Mouse (Mus musculus): ENCODE results near the gene Smad1.

Smad1 gene

DNA sequence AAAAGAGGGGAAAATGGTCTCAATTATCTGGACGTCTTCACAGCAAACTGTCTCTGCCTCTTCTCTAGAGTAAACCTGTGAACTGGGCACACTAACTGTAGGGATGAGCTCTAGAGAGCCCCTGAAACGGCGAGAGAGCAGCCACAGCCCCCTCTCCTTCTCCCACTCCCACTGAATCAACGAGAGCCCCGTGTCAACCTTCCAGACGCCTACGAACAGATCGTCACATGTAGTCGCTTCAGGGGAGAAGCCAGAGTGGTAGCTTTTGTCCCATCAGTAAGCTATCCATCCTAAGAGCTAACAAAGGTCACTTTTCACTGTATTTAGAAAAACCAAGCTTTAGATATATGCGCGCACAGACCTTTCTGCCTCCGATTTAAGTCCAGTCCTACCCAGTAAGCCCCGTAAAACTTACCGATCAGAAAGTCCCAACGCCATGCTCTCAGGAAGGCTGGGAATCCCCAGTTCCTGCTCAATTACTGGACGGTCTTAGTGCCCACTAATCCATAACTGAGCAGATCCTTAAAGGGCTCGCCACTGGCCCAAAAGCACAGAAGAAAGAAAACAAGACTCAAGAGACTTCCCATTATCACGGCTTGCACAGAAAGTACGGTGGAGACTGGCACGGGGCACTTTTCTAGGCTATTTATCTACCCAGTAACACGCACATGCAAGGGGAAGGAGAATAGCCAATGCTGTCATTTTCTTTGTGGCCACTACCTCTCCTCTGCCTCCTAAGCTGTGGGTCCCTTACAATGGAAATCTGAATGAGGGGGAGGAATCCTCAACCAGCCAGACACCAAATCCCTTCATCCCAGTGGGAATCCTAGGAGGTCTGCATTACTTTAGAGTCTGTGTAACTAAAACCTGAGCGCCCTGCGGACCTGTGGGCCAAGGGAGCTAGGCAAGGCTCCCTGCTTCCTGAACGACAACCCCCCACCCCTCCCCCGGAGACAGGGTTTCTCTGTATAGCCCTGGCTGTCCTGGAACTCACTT lies 14.7 kb downstream of the Smad1 start:
- no peak for DNase-seq (ENCODE audit: low read depth, low spot score)

- DNase-seq (ENCODE audit: low read depth, low spot score), result no peak
These were observed 16.5 kb downstream of the Smad1 start for GRCm38 (mm10) chr8:79382857-79383262.

DNA sequence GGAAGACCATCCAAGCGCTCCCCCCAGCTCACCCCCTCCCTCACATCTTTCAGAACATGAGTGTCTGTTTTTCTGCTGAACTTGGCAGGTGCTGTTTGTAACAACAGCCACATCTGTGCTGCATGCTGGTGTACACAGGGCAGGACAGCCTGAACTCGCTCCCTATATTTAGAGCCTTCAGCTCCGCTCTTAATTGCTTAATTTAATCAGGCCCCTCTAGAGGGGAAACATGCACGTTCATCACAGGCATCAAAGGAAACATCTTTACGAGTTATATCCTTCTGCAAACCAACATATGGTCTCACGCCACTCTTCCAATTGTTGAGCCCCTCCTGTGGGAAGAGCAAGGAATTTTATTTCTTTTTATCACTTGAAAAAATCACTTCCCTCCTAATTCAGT lies 17.5 kb downstream of the Smad1 start:
- no peak for DNase-seq (ENCODE audit: low read depth, low spot score)

DNA sequence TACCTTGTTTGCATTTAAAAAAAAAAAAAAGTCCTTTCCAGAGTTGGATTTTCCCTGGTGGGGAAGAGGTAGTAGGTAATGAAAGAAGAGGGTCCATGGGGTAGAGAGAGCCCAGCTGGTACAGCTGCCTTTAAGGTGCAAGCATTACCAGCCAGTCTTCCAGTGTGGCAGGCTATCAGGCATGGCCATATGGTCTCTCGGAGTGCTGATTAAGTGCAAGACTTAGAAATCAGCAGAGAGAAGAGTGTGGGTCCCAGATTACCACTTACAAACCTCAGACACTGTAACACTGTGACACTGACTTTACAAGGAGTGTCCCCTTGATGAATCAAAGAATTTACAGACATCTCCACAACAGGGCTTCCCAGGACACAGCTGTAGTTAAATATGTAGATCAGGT lies 18.9 kb downstream of the Smad1 start:
- no peak for DNase-seq (ENCODE audit: low read depth, low spot score)

- DNase-seq (ENCODE audit: low read depth, low spot score), result no peak
These were observed 19.3 kb downstream of the Smad1 start for GRCm38 (mm10) chr8:79379971-79380370.

GRCm38 (mm10) chr8:79376648-79377047 lies 22.7 kb downstream of the Smad1 start:
- DNase-seq (ENCODE audit: low read depth, low spot score), result no peak

DNA sequence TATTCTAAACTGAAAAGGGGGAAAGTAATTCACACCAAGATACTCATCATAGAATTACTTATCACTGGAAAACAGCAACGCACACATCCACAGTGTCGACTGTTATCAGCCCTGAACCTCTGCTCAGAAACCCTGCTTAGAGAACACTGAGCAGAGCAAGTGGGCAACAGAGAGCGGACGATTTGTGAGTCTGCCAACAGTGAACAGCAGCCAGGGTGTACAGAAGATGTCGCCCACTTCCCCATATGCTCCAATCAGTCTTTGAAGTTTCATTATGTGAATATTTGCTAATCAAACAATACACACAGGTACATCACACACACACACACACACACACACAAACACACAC lies 23.6 kb downstream of the Smad1 start:
- no peak for DNase-seq (ENCODE audit: low read depth, low spot score)

DNA sequence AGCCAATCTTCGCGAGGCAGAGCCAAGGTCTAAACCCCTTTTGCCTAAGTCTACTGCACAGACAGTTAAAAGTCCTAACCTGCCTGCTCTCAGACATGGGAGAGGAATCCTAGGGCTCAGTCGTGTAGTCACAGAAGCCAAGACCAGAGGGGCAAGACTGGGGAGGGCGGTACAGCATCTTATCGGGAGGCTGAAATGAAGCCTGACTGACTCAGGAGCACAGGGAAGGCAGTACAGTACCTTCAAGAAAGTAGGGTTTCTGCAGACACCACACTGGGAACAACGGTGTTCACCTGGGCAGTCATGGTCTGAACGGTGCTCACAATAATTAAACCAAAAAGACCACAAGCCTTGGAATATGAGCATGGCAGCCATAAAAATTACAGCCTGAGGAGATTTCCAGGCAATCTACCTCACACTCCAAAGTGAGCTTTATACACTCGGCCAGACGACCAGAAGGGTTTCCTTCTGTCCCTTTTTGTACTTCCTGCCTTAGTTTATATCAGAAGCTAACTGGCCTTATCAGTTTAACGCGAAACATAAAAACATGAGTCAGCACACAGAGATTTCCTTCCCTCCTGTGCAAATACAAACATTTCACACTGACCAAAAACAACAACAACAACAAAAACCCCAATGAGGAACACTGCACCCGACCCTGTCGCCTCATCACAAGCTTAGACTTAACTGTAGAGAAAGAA lies 24.1 kb downstream of the Smad1 start:
- DNase-seq (ENCODE audit: low read depth, low spot score), result no peak

DNA sequence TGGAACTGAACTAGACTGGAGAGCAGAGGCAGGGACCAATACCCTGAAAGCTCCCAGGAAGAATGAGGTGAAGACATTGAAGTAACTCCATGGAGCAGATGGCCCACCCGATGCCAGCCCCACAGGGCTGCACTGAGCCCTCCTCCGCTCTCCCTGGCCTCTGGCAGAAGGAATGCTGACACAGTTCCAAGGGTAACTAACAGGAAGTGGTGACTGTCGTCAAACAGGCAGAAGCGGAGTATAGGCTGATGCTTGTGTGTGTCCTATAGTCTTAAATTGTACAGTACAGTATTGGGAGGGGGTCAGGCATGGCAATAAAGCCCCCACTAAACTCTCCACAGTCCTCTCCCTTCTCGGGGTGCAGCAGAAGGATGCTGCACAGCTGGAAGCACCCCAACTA lies 24.9 kb downstream of the Smad1 start:
- DNase-seq (ENCODE audit: low read depth, low spot score), result no peak

DNA sequence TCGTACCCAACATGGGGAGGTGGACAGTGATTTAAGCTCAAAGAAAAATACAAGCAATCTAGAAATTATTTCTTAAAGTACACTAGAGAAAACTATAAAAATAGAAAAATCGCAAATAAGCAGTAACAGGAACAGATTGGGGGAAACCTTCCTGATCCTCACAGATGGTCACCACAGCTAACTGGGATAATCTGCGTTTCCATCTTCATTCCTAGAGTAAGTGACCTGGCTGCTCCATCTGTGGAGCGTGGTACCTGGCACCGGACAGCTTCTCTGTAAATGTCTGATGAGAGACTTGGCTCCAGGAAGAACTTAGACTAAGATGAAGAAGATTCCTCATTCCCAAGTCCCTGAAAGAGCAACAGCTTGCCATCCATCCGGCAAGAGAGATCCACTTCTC lies 25.8 kb downstream of the Smad1 start:
- DNase-seq (ENCODE audit: low read depth, low spot score), result no peak

DNA sequence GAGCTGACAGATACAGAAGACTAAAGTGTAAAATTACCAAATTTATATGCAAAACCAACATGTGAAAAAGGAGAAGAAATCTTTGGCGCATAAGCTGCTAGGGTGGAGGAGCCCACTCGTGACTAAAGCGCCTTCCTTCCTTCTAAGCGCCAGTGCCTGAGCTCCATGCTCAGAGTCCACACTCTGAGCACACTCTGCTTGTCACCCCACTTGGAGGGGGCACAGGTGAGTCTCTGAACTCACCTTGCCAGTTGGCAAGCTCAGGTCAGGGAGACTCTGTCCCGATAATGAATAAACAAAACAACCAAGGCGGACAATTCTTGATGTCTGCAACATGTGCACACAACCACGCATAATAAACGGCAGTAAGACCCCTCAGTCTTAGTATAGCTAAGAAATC lies 26.4 kb downstream of the Smad1 start:
- no peak for DNase-seq (ENCODE audit: low read depth, low spot score)

- no peak for DNase-seq (ENCODE audit: low read depth, low spot score)
These were observed 26.8 kb downstream of the Smad1 start for GRCm38 (mm10) chr8:79372521-79372920.

GRCm38 (mm10) chr8:79372084-79372483 lies 27.2 kb downstream of the Smad1 start:
- DNase-seq (ENCODE audit: low read depth, low spot score), result no peak

- DNase-seq (ENCODE audit: low read depth, low spot score), result no peak
These were observed 28.6 kb downstream of the Smad1 start for GRCm38 (mm10) chr8:79370646-79371290.

GRCm38 (mm10) chr8:79369163-79369562 lies 30.2 kb downstream of the Smad1 start:
- DNase-seq (ENCODE audit: low read depth, low spot score), result no peak

DNA sequence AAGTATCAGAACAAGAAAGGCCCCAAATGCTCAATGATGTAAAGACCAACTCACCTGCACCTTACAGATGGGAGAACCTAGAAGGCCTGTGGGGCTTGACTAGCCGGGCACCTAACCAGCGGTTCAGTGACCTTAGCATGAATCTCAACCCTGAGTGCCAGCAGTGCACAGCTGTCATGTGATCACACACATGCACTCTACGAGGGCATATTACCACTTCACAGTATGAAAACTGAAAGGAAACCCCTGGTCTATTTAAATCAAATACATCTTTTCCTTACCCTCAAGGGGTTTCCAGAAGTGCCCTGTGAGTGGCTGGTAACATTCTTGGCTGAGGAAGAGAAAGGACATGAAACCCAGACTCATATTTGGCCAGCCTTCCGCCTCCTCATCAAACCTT lies 31.4 kb downstream of the Smad1 start:
- DNase-seq (ENCODE audit: low read depth, low spot score), result no peak

GRCm38 (mm10) chr8:79367350-79367749 lies 32.0 kb downstream of the Smad1 start:
- DNase-seq (ENCODE audit: low read depth, low spot score), result no peak

DNA sequence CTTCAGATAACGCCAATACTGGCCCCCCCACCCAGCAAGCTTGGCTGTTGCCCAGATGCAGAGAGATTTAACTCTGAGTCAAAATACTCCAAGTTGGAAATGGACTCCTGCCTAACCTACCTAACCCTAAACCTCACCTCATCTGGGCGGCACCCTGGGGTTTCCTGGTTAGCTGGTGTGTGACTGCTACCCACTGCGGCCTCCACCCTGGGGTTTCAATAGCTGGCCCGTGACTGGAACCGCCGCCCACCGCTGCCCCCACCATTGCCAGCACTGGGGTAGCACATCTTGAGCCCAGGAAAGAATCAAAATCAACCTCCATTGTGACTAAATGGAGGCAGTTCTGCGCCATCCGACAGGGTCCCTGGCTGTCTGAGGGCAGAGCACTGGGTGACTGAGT lies 33.1 kb downstream of the Smad1 start:
- no peak for DNase-seq (ENCODE audit: low read depth, low spot score)

GRCm38 (mm10) chr8:79365707-79366106 lies 33.6 kb downstream of the Smad1 start:
- DNase-seq (ENCODE audit: low read depth, low spot score), result no peak

DNA sequence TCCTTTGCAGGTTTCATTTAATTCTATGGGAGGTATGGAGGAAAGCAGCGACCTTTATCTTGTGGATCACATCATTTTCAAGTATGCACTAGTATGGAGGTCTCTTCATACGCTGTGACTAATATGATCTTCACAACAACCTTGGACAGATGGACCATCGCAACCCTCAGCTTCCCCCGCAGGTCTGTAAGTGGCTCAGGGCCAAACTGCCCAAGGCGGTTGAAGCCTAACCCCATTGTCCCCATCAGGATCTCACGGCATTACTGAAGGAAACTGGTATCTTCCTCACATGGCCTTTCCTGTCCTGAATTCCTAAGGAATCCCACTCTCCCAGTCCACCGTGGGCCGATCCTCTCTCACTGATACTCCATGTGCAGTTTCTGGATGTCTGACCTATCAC lies 34.5 kb downstream of the Smad1 start:
- no peak for DNase-seq (ENCODE audit: low read depth, low spot score)

DNA sequence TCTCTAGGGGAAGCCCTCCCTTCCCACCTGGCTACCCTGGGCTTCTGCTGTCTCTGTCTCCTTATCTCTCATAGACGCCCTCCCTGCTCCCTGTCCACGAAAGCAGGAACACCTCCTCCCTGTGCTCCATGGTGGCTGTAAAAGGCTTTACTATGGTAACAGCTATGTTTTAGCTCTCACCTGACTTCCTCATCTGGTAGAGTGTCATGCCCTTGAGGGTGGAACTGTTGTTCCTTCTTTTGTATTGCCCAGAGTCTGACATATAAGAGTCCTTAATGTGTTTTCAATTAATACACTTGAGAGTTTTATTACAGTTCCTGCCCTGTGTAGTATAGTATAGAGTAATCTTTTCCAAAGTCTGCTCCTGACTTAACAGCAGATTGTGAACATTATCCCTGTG lies 36.9 kb downstream of the Smad1 start:
- no peak for DNase-seq (ENCODE audit: low read depth, low spot score)

DNA sequence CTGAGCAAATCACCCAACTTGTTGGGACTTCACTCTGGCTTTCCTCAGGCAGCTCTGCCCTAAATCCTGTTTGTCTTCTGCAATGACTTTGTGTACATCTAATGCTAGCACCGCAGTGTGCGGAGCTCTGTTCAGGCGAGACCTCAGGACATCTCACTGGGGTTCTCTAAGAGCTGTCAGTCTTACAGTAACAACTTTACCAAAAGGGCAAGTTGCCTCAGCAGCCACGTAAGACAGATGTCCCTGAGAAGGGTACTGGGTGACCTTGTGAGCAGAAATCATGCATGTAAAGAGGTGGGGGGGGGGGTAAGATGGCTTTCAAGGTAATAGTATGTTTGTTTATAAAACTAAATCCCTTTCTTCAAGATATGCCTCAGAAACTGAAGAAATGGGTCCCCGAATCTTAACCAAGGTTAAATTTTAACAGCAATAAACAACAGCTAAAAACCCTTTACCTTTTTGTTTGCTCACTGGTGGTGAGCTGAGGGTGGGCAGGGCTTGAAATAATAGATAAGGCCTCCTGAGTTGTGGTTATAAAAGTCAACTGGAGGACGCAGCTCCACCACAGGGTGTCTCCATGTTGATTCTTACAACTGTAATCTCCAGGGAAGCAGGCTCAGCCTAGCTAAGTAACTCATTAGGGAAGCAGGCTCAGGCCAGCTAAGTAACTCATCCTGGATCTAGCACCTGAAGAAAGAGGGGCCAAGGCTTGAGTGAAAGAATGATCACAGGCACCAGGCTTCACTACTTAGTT lies 38.4 kb downstream of the Smad1 start:
- no peak for DNase-seq (ENCODE audit: low read depth, low spot score)
